Mouse (Mus musculus) left cerebral cortex, adult 18-20 months (tissue): ENCODE data around the gene Cox7a1. TPM values are rescaled to one million over a fixed set of nuclear protein-coding genes. Genes with fewer than 3 reads are reported as not detected.

ENCODE experiments used
- DNase-seq, 2 experiments: peaks; one replicate each; pipeline ENCODE4 v3.0.0; 2021 to 2022; ENCODE audit warnings: low spot score in 2 of 2, mixed read lengths in 1 of 2
- total RNA-seq, 2 experiments: library from RNA; stranded (reverse); gene quantifications; 2 replicates each; pipeline ENCODE4 v1.2.3; 2021

The Cox7a1 gene
- total RNA-seq, 2 experiments from 2014 or later, result 4.7 to 5.8 TPM

GRCm38 (mm10) chr7:30219293-30220007 lies 35.5 kb downstream of the Cox7a1 start:
- peak; percentile 37 to 54 for DNase-seq

- DNase-seq, result no peak
Measured at GRCm38 (mm10) chr7:30220008-30220356, 36.0 kb downstream of the Cox7a1 start.

DNA sequence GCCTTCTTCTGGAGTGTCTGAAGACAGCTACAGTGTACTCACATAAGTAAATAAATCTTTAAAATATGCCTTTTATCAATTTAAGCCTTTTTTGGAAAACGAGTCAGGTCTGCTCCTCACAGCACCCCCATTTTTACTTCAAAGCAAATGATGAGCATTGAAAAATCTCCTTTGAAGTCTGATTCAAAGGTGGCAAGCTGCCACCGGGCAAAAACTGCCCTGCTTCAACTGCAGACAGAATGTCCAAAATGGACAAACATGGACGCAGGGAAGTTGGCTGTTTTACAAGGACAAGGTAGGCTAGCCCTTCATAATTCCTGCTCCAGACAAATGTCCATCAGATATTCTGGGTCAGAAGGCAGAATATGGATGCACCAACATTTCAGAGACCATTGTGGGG lies 37.5 kb downstream of the Cox7a1 start:
- DNase-seq, result no peak

- DNase-seq, result no peak
Measured at GRCm38 (mm10) chr7:30222205-30222604, 38.3 kb downstream of the Cox7a1 start.

- no peak for DNase-seq
Measured at GRCm38 (mm10) chr7:30224206-30224605, 40.3 kb downstream of the Cox7a1 start.

DNA sequence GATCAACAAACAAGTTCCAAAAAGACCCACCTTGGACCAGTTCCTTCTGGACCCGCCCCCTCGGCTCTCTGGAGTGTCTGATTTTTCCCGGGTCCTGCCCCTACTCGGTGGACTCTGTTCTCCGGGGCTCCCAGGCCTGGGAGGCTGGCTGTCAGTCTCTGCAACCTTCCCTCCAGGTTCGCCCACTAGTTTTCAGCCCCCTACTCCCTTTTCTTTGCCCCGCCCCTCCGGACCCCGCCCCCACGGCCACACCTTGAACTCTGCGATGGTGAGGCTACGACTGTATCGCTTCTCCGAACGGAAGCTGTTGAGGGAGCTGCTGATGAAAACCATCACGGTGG lies 47.4 kb downstream of the Cox7a1 start:
- no peak for DNase-seq

DNA sequence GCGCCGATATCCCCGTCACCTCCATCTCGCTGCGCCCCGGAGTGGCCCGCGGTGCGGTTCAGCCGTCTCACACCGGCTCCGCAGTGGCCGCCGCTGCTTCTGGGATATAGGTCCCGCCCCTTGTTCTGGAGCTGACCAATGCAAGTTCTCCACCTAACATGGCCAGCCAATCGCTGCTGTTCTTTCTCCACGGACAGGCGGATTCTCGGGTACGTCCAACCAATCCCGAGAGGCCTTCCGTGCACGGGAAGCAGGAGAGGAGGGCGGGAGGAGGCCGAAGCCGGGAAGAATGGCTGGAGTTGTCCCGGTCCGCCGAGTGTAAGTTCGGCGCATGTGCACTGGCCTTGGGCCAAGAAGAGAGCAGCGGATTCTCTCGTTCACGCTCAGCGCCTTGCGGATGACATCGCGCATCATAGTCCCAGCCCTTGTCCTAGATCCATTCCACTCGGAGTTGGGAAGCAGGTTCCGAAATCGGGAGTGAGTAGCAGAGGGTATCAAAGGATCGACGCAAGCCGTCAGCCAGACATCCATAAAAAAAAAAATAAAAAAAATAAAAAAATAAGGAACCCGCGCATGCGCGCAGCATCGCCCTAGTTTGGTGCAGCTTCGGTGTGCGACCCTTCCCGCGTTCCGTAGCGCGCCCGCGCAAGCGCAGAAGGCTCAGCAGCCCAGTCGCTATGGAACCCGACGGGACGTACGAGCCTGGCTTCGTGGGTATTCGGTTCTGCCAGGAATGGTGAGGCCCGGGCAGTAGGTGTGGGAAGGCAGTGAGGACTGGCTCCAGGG lies 47.9 kb downstream of the Cox7a1 start, which contains the start of the genes Polr2i and Tbcb:
TSS of gene Polr2i (plus strand) at position 280 of the 786 bp plus-strand sequence.
TSS of gene Tbcb (minus strand) at position 604 of the 786 bp plus-strand sequence.
- DNase-seq, result peak; percentile 98 to 99

DNA sequence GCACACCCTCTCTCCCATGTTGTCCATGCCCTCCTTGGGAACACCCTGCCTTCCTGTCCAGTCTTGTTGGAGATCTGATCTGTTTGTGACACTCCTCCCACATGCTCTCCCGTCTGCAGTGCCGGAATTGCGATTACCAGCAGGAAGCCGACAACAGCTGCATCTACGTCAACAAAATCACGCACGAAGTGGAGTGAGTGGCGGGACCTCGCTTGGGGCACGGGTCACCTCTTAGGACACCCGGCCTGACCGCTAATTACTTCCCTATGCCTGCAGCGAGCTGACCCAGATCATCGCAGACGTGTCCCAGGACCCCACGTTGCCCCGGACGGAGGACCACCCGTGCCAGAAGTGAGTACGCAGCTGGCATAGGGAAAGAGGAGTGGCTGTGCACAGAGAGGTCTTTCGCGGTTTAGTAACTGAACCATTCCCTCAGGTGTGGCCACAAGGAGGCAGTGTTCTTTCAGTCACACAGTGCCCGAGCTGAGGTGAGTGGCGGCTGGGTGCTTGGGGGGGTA lies 48.7 kb downstream of the Cox7a1 start:
- DNase-seq, result peak; percentile 29 to 40

GRCm38 (mm10) chr7:30233387-30233786 lies 49.4 kb downstream of the Cox7a1 start:
- DNase-seq, result peak in 1 of 2 experiments; percentile 15

GRCm38 (mm10) chr7:30234276-30234858 lies 50.4 kb downstream of the Cox7a1 start:
- DNase-seq, result no peak

DNA sequence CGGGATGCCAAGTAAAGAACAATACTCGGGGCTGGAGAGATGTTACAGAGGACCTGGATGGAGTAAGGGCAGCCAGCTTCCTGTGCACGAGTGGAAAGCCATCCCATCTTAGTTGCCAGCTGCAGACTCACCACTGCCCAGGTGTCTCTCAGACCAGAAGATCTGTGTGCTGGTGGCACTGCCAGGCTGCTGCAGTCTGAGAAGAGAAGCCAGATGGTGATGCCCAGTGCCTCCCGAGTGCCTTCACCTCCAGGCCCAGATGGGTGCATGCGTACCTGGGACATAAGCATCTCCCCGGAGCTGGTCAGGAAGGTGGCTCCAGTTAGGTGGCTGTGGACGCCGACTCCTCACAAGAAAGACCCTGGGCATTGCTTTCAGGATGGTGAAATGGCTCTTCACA lies 51.1 kb downstream of the Cox7a1 start:
- no peak for DNase-seq

DNA sequence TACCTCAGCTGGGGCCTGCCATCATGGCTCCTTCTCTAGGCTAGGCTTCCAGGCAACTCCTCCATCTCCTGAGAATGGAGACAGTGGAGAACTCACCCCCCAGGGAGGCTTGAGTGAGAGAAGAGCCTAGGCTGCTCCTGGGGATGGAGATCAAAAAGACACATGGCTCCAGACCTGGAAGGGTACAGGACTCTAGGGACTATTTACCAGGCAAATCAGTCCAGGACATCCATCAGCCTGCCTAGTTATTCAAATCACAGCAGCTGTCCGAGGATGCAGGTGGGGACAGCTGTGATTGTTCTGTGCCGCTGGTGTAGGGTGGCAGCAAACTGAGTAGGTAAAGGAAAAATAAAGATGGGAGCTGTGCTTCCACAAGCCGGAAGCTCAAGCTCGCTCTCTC lies 51.7 kb downstream of the Cox7a1 start, which contains the start of gene Ovol3:
TSS of gene Ovol3 (minus strand) at position 101 of the 400 bp plus-strand sequence.
- no peak for DNase-seq

Other genes with a start within 250 kb of the Cox7a1 start
- 10 to 100 TPM; 14.9 to 18.5 TPM for gene Zfp74, start 230.1 kb upstream of the Cox7a1 start, total RNA-seq
- gene Zfp568, start 200.2 kb upstream of the Cox7a1 start, total RNA-seq, result 1 to 10 TPM; 4.5 to 4.7 TPM
- gene Zfp14, start 132.8 kb upstream of the Cox7a1 start, total RNA-seq, result 1 to 10 TPM; 7.6 to 7.7 TPM
- 1 to 10 TPM; 4.1 to 6.0 TPM for gene Zfp82, start 111.2 kb upstream of the Cox7a1 start, total RNA-seq
- 1 to 10 TPM in 1 of 2 experiments, not detected in 1; 1.5 TPM for gene Gm26920, start 93.7 kb upstream of the Cox7a1 start, total RNA-seq
- 1 to 10 TPM; 5.6 to 7.7 TPM for gene Zfp566, start 93.6 kb upstream of the Cox7a1 start, total RNA-seq
- gene Zfp260, start 89.4 kb upstream of the Cox7a1 start, total RNA-seq, result 10 to 100 TPM; 64.8 to 75.6 TPM
- gene Zfp382, start 62.2 kb upstream of the Cox7a1 start, total RNA-seq, result 10 to 100 TPM; 31.3 to 36.0 TPM
- gene Zfp146, start 14.4 kb upstream of the Cox7a1 start, total RNA-seq, result 10 to 100 TPM; 48.4 to 48.7 TPM
- 100 to 1,000 TPM; 174 to 176 TPM for gene Capns1, start 14.7 kb downstream of the Cox7a1 start, total RNA-seq
- gene Polr2i, start 47.8 kb downstream of the Cox7a1 start, total RNA-seq, result 10 to 100 TPM; 58.0 to 60.0 TPM
- gene Tbcb, start 48.1 kb downstream of the Cox7a1 start, total RNA-seq, result 100 to 1,000 TPM; 127 to 141 TPM
- not detected for gene Ovol3, start 51.6 kb downstream of the Cox7a1 start, total RNA-seq
- gene Thap8, start 96.0 kb downstream of the Cox7a1 start, total RNA-seq, result under 1 TPM; 0.26 to 0.37 TPM
- gene Wdr62, start 96.3 kb downstream of the Cox7a1 start, total RNA-seq, result 1 to 10 TPM; 1.1 to 1.9 TPM
- gene Clip3, start 107.6 kb downstream of the Cox7a1 start, total RNA-seq, result 100 to 1,000 TPM; 443 to 457 TPM
- gene Alkbh6, start 124.6 kb downstream of the Cox7a1 start, total RNA-seq, result 10 to 100 TPM; 67.0 to 68.5 TPM
- gene Syne4, start 130.7 kb downstream of the Cox7a1 start, total RNA-seq, result 10 to 100 TPM; 13.8 to 15.6 TPM
- under 1 TPM; 0.35 to 0.56 TPM for gene E130208F15Rik, start 137.6 kb downstream of the Cox7a1 start, total RNA-seq
- 1 to 10 TPM; 6.4 to 7.5 TPM for gene Sdhaf1, start 139.8 kb downstream of the Cox7a1 start, total RNA-seq
- 10 to 100 TPM; 33.5 to 36.4 TPM for gene Lrfn3, start 178.6 kb downstream of the Cox7a1 start, total RNA-seq
- 10 to 100 TPM; 29.8 to 30.7 TPM for gene Tyrobp, start 229.6 kb downstream of the Cox7a1 start, total RNA-seq
- 1 to 10 TPM in 1 of 2 experiments, not detected in 1; 1.8 TPM for gene Hcst, start 235.7 kb downstream of the Cox7a1 start, total RNA-seq
- gene Nfkbid, start 237.6 kb downstream of the Cox7a1 start, total RNA-seq, result 1 to 10 TPM; 3.9 to 4.1 TPM